Mouse (Mus musculus) limb, embryonic 10.5 days (tissue): Measurements from ENCODE around the gene Elp5. TPM values are rescaled to one million over a fixed set of nuclear protein-coding genes. Genes with fewer than 3 reads are reported as not detected.

Experiments used
- DNase-seq: peaks from one replicate; pipeline ENCODE4 v3.0.0-alpha.2; 2017; ENCODE audit warnings: low spot score
- H3K27ac ChIP-seq: fragments of 300-500 bp; sonication (generic); 2 replicates; pipeline ENCODE4 v1.5.1; 2016; ENCODE audit warnings: mild to moderate bottlenecking
- H3K27me3 ChIP-seq: fragments of 300-500 bp; sonication (generic); 2 replicates; pipeline ENCODE4 v1.6.1; 2016; ENCODE audit warnings: low read depth, mild to moderate bottlenecking; ENCODE audit not compliant: poor library complexity, severe bottlenecking
- H3K36me3 ChIP-seq: fragments of 300-500 bp; sonication (generic); 2 replicates; pipeline ENCODE4 v1.6.1; 2016; ENCODE audit warnings: mild to moderate bottlenecking, moderate library complexity
- H3K4me1 ChIP-seq: fragments of 300-500 bp; sonication (generic); 2 replicates; pipeline ENCODE4 v1.6.1; 2016
- H3K4me3 ChIP-seq: fragments of 300-500 bp; sonication (generic); 2 replicates; pipeline ENCODE4 v1.5.1; 2016; ENCODE audit warnings: mild to moderate bottlenecking, moderate library complexity
- H3K9me3 ChIP-seq: fragments of 300-500 bp; sonication (generic); replicated peaks from 2 replicates; pipeline ENCODE4 v1.6.1; 2016; ENCODE audit warnings: mild to moderate bottlenecking
- WGBS: fragments of 180-500 bp; shearing (Covaris S2); methylation state at CpG from one replicate; pipeline ENCODE4 v1.1.7; 2016; 5-methylcytosine and 5-hydroxymethylcytosine counted together
- polyA plus RNA-seq: library from polyadenylated mRNA; unstranded; fragments of >200 nt; fragmentation: Nextera tagmentation; extraction: Ambion mirVana; gene quantifications from 2 replicates; pipeline ENCODE4 v1.2.1, GENCODE M21; 2016

Elp5 gene
- polyA plus RNA-seq, 1 experiment from 2014 or later = 154 TPM

DNA sequence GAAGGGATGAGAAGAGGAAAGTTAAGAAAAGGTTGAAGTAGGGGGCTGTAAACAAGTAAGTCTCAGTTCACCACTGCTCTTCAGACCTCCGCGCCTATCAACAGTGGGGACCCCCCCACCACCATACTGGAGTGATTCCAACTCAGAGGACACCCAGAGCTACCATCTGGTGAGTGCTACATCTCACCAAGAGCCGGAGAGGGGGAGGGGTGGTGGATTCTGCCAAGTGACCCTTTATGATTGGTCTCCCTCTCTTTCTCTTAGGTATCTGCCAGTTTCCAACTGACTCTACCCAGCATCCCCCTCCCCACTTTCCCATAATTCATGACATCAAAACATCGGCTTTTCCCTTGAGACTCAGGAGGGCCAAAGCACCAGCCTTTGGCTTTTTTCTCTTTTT is 41.4 kb downstream of the Elp5 start:
- H3K36me3 ChIP-seq = peaks cover 55% of the 10 kb centered on the region
- peaks cover 46% of the 10 kb centered on the region for H3K27me3 ChIP-seq
- peaks cover 43% of the 10 kb centered on the region for H3K4me1 ChIP-seq
- H3K4me3 ChIP-seq = no peak overlapping the region
- no peak for DNase-seq
- H3K27ac ChIP-seq = no peak overlapping the region
- WGBS = 75% methylated on average over 4 of the region's 4 CpGs
- H3K9me3 ChIP-seq = no peaks in the 10 kb centered on the region

DNA sequence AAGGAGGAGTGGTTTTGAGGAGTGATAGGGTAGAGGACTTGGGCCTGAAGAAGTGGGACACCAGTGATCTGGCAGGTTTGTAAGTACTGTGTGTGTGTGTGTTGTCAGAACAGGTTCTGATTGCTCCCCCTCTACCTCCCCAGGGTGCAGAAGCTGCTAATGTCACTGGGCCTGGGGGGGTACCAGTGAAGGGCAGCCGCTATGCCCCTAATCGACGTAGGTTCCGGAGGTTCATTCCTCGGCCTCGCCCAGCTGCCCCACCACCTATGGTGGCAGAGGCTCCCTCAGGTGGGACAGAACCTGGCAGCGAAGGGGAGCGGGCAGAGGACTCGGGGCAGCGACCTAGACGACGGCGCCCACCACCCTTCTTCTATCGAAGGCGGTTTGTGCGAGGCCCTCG is 42.6 kb downstream of the Elp5 start:
- Histone ChIP-seq H3K27ac (no peak overlapping the region), H3K36me3 (peaks cover 43% of the 10 kb centered on the region), H3K4me1 (peaks cover 52% of the 10 kb centered on the region), H3K9me3 (no peaks in the 10 kb centered on the region), H3K27me3 (peaks cover 56% of the 10 kb centered on the region), H3K4me3 (no peak overlapping the region)
- 93% methylated on average over 17 of the region's 17 CpGs for WGBS
- DNase-seq = no peak

DNA sequence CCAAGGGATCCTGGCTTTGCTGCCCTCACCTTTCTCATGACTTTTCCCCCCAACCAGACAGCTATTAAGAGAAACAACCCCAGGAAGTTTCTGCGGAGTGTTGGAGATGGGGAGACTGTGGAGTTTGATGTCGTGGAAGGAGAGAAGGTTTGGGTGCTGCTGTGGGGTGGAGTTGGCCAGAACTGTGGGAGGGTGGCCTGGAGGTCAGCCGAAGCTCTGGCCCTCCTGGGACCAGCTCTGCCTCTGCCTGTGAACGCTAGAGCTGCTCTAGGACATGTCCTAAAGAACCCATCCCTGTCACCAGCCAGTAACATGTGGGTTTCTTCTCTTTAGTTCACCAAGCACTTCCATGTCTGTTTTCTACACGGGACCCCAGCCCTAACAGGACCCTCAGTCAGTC is 43.1 kb downstream of the Elp5 start:
- Histone ChIP-seq H3K4me1 (peaks cover 58% of the 10 kb centered on the region), H3K4me3 (no peak overlapping the region), H3K36me3 (peaks cover 37% of the 10 kb centered on the region), H3K27ac (no peak overlapping the region), H3K9me3 (no peaks in the 10 kb centered on the region), H3K27me3 (peaks cover 58% of the 10 kb centered on the region)
- no peak for DNase-seq
- 71% methylated on average over 5 of the region's 5 CpGs for WGBS

DNA sequence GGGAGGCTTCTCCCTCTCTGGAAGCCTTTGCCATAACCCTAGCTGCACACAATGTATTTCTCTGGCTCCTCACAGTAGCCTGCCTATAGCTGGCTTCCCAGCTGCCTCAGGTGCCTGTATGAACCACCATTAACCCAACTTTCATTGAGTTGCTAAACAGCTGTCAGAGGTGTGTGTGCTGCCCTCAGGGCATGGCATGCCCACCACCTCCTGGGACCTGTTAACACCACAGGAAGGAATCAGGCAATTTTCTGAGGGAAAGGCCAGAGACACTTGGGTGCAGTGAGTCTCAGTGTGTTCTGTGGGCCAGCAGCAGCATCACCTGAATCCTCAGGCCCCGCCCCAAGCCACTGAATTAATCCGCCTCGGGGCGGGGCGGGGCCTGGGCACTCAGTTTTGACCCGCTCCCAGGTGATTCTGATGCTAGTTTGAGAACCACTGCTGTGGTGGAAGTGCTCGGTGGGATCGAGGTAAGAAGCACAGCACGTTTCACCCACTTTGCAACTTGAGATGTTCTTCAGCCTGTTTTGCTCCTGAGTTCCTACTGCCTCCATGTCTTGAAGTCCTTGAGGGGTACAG is 43.8 kb downstream of the Elp5 start:
- H3K27me3 ChIP-seq = peaks cover 58% of the 10 kb centered on the region
- peaks cover 61% of the 10 kb centered on the region for H3K4me1 ChIP-seq
- H3K36me3 ChIP-seq = peaks cover 30% of the 10 kb centered on the region
- no peaks in the 10 kb centered on the region for H3K9me3 ChIP-seq
- WGBS = 25% methylated on average over 9 of the region's 9 CpGs
- no peak for DNase-seq
- no peak overlapping the region for H3K27ac ChIP-seq
- 0 out of 2 replicates have a peak overlapping the region, but pooled peaks have one; percentile 6 for H3K4me3 ChIP-seq

DNA sequence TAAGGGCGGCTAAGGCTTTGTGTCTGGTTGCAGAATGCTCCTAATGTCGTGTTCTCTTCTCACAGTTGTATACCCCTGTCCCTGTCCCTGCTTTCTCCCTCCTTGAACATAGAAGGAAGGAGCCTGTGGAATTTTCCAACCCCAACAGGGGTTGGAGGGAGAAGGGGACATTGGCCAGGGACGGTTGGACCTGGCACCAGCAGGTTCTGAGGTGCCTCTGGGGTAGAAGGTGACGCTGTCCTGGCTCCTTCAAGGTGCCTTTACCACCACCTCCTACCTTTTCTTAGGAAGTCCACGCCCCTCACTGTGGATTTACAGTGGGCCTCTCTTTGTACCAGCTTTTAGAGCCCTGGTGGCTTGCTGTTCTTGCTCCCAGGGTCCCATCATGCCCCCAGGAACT is 44.5 kb downstream of the Elp5 start:
- WGBS = 71% methylated on average over 5 of the region's 5 CpGs
- H3K27ac ChIP-seq = peak overlapping the region; percentile 15; the same call in 1 of the 2 replicates
- peaks cover 61% of the 10 kb centered on the region for H3K4me1 ChIP-seq
- H3K27me3 ChIP-seq = peaks cover 58% of the 10 kb centered on the region
- H3K9me3 ChIP-seq = no peaks in the 10 kb centered on the region
- DNase-seq = no peak
- H3K36me3 ChIP-seq = peaks cover 24% of the 10 kb centered on the region
- H3K4me3 ChIP-seq = peak overlapping the region; percentile 77; the same call in 1 of the 2 replicates

DNA sequence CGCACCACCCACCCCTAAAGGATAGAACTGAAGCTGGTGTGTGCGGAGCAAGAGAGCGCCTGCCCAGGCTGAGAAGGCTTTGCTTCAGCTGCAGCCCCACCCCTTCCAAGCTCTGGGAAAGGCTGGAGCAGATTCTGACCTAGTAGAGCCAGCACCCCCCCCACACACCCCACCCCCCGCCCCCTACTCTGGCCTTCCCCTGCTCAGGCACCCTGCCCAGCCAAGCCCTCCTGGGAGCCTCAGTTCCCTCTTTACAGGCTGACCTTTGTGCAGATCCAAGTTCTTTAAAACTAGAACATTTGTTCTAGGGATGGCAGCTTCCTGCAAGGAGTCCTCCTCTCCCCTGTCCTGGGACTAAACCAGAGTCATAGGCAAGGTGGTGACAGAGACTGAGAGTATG is 44.9 kb downstream of the Elp5 start:
- Histone ChIP-seq H3K36me3 (peaks cover 19% of the 10 kb centered on the region), H3K4me1 (peaks cover 61% of the 10 kb centered on the region), H3K9me3 (no peaks in the 10 kb centered on the region), H3K27me3 (peaks cover 58% of the 10 kb centered on the region), H3K27ac (peak overlapping the region; percentile 15), H3K4me3 (peak overlapping the region; percentile 77; the same call in 1 of the 2 replicates)
- 50% methylated on average over 4 of the region's 4 CpGs for WGBS
- no peak for DNase-seq

DNA sequence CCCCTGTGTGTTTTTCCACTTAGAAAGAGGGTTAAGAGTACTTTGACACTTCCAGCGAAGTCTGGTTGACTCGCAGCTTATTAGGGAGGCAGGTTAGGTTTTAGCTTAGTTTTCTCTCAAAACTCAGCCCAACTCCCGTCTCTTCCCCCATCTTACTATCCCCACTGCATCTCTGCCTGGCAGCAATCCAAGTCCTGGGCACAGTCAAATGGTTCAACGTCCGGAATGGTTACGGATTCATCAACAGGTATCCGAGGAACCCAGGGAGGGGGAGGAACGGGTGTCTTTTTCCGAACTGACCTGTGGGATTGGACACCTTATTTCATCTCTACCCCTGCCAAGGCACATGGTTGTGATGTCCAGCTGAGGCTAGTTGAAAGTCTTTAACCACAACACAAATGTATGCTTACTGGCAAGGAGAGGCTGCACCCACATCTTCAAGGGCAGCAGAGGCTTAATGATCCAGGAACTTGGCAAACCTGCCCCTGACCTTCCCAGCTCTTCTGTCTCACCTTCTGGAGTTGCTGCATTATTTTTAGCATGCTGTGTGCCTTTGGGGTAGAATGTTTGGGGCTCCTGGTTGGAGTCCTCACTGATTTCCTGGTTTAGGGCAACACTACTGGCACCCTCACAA is 45.5 kb downstream of the Elp5 start:
- peaks cover 14% of the 10 kb centered on the region for H3K36me3 ChIP-seq
- H3K4me1 ChIP-seq = peaks cover 61% of the 10 kb centered on the region
- peak overlapping the region; percentile 15; the same call in 1 of the 2 replicates for H3K27ac ChIP-seq
- no peaks in the 10 kb centered on the region for H3K9me3 ChIP-seq
- H3K4me3 ChIP-seq = peak overlapping the region; percentile 77
- WGBS = 48% methylated on average over 9 of the region's 9 CpGs
- H3K27me3 ChIP-seq = peaks cover 58% of the 10 kb centered on the region
- no peak for DNase-seq

DNA sequence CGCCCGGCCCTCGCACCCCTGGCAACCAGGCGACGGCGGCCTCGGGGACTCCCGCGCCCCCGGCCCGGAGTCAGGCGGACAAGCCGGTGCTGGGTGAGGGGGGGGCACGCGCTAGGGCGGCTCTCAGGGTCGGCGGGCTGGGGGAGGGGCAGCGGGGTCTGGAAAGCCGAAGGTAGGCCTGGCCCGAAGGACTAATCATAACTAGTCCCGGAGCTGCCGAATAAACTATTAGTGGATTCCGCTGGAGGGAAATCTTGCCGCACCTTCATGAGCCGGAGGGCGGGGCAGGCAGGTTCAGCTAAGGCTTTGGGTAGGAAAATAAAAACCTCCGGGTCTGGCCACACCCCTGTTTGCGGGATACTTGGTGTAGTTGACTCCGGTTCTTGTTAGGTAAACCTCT is 46.2 kb downstream of the Elp5 start:
- no peaks in the 10 kb centered on the region for H3K9me3 ChIP-seq
- H3K4me3 ChIP-seq = peak overlapping the region; percentile 77
- 2% methylated on average over 30 of the region's 30 CpGs for WGBS
- peaks cover 61% of the 10 kb centered on the region for H3K4me1 ChIP-seq
- peaks cover 9% of the 10 kb centered on the region; the same call in 1 of the 2 replicates for H3K36me3 ChIP-seq
- peak overlapping the region; percentile 89 for H3K27ac ChIP-seq
- peaks cover 58% of the 10 kb centered on the region for H3K27me3 ChIP-seq
- DNase-seq = peak; percentile 60

DNA sequence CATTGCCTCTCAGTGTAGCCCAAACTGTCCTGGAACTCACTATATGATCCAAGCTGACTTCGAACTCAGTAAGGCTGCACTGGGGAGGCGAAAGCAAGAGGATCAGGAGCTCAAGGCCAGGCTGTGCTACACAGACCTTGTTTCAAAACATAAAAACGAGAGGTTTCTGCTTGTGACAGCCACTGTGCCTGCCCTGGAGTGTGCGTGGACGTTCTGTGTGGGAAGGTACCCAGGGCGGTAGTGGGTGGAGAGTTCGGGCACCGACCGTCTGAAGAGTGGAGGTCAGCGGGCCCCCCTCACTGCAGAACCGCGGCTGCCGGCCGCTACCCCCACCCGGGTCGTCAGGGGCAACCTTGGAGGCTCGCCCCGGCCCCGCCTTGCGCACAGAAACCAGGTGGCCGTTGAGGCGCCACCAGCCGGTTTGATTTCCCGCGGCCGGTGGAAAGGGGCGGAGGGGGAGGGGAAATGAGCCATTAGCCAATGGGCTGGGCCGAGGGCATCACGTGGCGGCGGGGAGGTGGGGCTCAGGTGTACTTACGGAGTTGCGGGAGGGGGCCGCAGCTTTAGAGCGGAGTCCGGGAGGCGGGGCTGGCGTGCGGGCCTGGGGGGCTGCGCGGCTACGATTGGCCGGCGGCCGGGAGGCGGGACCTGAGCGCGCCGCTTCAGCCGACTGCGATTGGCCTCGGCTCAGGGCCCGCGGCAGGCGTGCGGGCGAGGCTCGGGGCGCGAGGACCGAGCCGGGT is 47.0 kb downstream of the Elp5 start, which contains the start of gene Ybx2:
Gene Ybx2 (plus strand): TSS at position 660 of the 743 bp plus-strand sequence.
- H3K4me1 ChIP-seq = peaks cover 61% of the 10 kb centered on the region
- no peaks in the 10 kb centered on the region for H3K9me3 ChIP-seq
- H3K27ac ChIP-seq = peak within 1 kb of the TSS; percentile 89
- 1% methylated on average over 59 of the region's 62 CpGs for WGBS
- DNase-seq = peak; percentile 97
- H3K36me3 ChIP-seq = peaks cover 5% of the 10 kb centered on the region; the same call in 1 of the 2 replicates
- H3K4me3 ChIP-seq = peak within 1 kb of the TSS; percentile 77
- H3K27me3 ChIP-seq = peaks cover 53% of the 10 kb centered on the region

DNA sequence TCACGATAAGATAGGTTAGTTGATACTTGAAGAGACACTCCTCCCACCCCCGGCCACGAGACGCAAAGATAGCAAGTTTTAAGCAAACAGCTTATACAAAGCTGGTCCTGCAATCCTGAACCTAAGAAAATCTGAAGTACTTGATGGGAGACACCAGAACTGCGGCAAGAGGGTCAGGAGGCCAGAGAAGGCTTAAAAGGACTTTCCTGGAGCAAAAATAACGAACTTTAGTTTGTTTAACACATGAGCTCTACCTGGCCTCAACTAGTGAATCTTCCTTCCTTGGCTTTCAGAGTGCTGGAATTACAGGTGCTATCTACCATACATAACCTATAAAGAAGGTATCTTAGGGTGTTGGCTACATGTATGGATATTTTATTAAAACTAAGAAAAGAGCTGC is 47.6 kb downstream of the Elp5 start:
- DNase-seq = no peak
- no peaks in the 10 kb centered on the region for H3K9me3 ChIP-seq
- H3K27ac ChIP-seq = peak overlapping the region; percentile 89; the same call in 1 of the 2 replicates
- no peaks in the 10 kb centered on the region for H3K36me3 ChIP-seq
- H3K27me3 ChIP-seq = peaks cover 50% of the 10 kb centered on the region
- H3K4me3 ChIP-seq = peak overlapping the region; percentile 77
- 22% methylated on average over 6 of the region's 6 CpGs for WGBS
- H3K4me1 ChIP-seq = peaks cover 56% of the 10 kb centered on the region

DNA sequence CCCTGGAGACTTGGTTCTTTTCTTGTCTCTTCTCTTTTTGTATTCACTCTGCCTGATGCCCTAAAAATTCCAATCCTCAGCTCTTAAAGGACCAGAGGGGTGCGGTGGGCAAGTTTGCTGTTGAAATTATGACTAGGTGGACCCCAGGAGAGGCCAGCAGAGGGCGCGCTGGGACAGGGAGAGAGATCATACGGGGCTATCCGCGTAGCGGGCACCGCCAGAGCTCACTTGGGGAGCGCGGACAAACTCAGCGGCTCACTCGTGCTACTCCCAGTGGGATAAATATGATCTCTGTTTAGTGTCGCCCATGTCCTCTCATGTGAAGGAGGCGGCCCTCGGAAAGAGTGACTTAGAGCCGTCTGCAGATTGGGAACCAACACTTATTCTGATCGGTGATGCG is 48.1 kb downstream of the Elp5 start:
- Histone ChIP-seq H3K27me3 (peaks cover 45% of the 10 kb centered on the region), H3K9me3 (no peaks in the 10 kb centered on the region), H3K27ac (peak overlapping the region; percentile 89; the same call in 1 of the 2 replicates), H3K4me3 (peak overlapping the region; percentile 77), H3K4me1 (peaks cover 53% of the 10 kb centered on the region), H3K36me3 (no peaks in the 10 kb centered on the region)
- peak; percentile 99 for DNase-seq
- 1% methylated on average over 18 of the region's 18 CpGs for WGBS

DNA sequence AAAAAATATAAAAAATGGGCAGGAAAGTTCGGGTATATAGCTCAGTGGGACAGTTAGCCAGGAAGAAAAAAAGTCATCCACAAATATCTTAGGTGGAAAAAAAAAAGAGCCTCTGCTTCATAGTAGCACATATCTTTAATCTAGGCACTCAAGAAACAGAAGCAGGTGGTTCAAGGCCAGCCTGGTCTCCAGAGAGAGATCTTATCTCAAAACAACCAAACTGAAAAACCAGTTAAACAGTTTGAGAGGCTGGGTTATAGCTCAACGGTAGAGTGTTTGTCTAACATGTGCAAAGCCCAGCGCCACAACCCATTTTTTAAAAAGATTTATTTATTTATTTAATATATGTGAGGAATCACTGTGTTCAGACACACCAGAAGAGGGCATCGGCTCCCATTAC is 49.3 kb downstream of the Elp5 start:
- Histone ChIP-seq H3K4me1 (peaks cover 42% of the 10 kb centered on the region), H3K27me3 (peaks cover 34% of the 10 kb centered on the region), H3K36me3 (no peaks in the 10 kb centered on the region), H3K27ac (no peak overlapping the region), H3K9me3 (no peaks in the 10 kb centered on the region), H3K4me3 (no peak overlapping the region)
- WGBS = 83% methylated on average over 4 of the region's 4 CpGs
- DNase-seq = no peak

DNA sequence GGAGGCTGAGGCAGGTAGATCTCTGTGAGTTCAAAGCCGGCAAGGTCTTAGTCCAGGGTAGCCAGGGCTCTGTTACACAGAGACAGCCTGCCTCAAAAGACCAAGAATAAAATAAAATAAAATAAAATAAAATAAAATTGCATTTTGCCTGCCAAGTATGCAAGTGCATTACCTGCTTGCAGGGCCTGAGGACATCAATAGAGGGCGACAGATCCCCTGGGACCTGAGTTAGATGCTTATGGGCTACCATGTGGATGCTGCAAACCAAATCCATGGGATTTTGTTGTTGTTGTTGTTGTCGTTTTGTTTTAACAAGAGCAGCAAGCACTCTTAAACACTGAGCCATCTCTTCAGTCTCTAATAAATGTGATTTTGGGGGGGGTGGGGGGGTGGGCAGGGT is 50.1 kb downstream of the Elp5 start:
- no peaks in the 10 kb centered on the region for H3K9me3 ChIP-seq
- WGBS = 37% methylated on average over 3 of the region's 3 CpGs
- no peak overlapping the region for H3K4me3 ChIP-seq
- no peak for DNase-seq
- H3K4me1 ChIP-seq = peaks cover 34% of the 10 kb centered on the region
- peaks cover 25% of the 10 kb centered on the region for H3K27me3 ChIP-seq
- H3K27ac ChIP-seq = no peak overlapping the region
- no peaks in the 10 kb centered on the region for H3K36me3 ChIP-seq
